Mouse (Mus musculus): Measurements from ENCODE around the gene 2610507B11Rik. TPM values are rescaled to one million over a fixed set of nuclear protein-coding genes. Genes with fewer than 3 reads are reported as not detected.

The 2610507B11Rik gene
- total and polyA plus RNA-seq, 3 experiments, result 75.8 to 80.5 (median 77.6) TPM

GRCm38 (mm10) chr11:78278853-78279252, 17.3 kb downstream of the 2610507B11Rik start:
- H3K4me1 ChIP-seq (ENCODE audit: control insufficient read depth in 1 of 2, insufficient read depth in 2 of 2, low read length in 2 of 2), result 0 out of 4 replicates have a peak, but pooled peaks cover 0 to 2% of the 10 kb centered on the region in 2 experiments
- no peak overlapping the region for H3K27ac ChIP-seq (ENCODE audit: control insufficient read depth, low read depth, low read length)
- no peaks in the 10 kb centered on the region for H3K27me3 ChIP-seq (ENCODE audit: control insufficient read depth in 1 of 2, insufficient read depth in 2 of 2, low read length in 2 of 2)
- TF ChIP-seq GABPA (IDR thresholded peaks at IDR 0.05; ENCODE audit: low read depth, low read length), result no peak
- no peak for TF ChIP-seq POLR2AphosphoS5 (IDR thresholded peaks at IDR 0.05; ENCODE audit: borderline replicate concordance, low read depth, low read length)
- TF ChIP-seq UBTF (IDR thresholded peaks at IDR 0.05; ENCODE audit: borderline replicate concordance, insufficient read depth, low read depth, low read length), result no peak
- no peak for TF ChIP-seq ZNF384 (IDR thresholded peaks at IDR 0.05; ENCODE audit: low read depth, low read length)
- no peak for TF ChIP-seq ZC3H11A (IDR thresholded peaks at IDR 0.05; ENCODE audit: low read depth, low read length)
- no peak for TF ChIP-seq MYB (IDR thresholded peaks at IDR 0.05; ENCODE audit: low read depth, low read length)
- no peak for TF ChIP-seq TBP (IDR thresholded peaks at IDR 0.05; ENCODE audit: low read depth, low read length)
- H3K9ac ChIP-seq (ENCODE audit: control insufficient read depth, low read depth, low read length, poor library complexity, severe bottlenecking), result no peak overlapping the region
- no peak overlapping the region for H3K4me3 ChIP-seq (ENCODE audit: control insufficient read depth in 1 of 2, insufficient read depth in 1 of 2, low read depth in 2 of 2, low read length in 2 of 2)
- H3K9me3 ChIP-seq (replicated peaks; ENCODE audit: insufficient read depth, low read length), result no peaks in the 10 kb centered on the region
- DNase-seq (ENCODE audit: low read depth, low spot score), result no peak
- no peaks in the 10 kb centered on the region for H3K79me2 ChIP-seq (ENCODE audit: control insufficient read depth, insufficient read depth, low read length, poor library complexity)
- H3K36me3 ChIP-seq (ENCODE audit: control insufficient read depth in 1 of 2, insufficient read depth in 2 of 2, low read length in 2 of 2), result peaks cover 0 to 43% of the 10 kb centered on the region in 2 experiments; a peak in 2 of 4 replicates

- Histone ChIP-seq H3K79me2 (ENCODE audit: control insufficient read depth, insufficient read depth, low read length, poor library complexity) (no peaks in the 10 kb centered on the region), H3K36me3 (ENCODE audit: control insufficient read depth in 1 of 2, insufficient read depth in 2 of 2, low read length in 2 of 2) (peaks cover 0 to 46% of the 10 kb centered on the region in 2 experiments; a peak in 2 of 4 replicates), H3K4me3 (ENCODE audit: control insufficient read depth in 1 of 2, insufficient read depth in 1 of 2, low read depth in 2 of 2, low read length in 2 of 2) (no peak overlapping the region), H3K9ac (ENCODE audit: control insufficient read depth, low read depth, low read length, poor library complexity, severe bottlenecking) (no peak overlapping the region), H3K4me1 (ENCODE audit: control insufficient read depth in 1 of 2, insufficient read depth in 2 of 2, low read length in 2 of 2) (0 out of 4 replicates have a peak, but pooled peaks cover 0 to 2% of the 10 kb centered on the region in 2 experiments), H3K27me3 (ENCODE audit: control insufficient read depth in 1 of 2, insufficient read depth in 2 of 2, low read length in 2 of 2) (no peaks in the 10 kb centered on the region), H3K27ac (ENCODE audit: control insufficient read depth, low read depth, low read length) (no peak overlapping the region), H3K9me3 (replicated peaks; ENCODE audit: insufficient read depth, low read length) (no peaks in the 10 kb centered on the region)
- DNase-seq (ENCODE audit: low read depth, low spot score), result no peak
- no peak for TF ChIP-seq MXI1 (IDR thresholded peaks at IDR 0.05; ENCODE audit: low read depth, low read length)
Measured at GRCm38 (mm10) chr11:78279586-78279985, 18.0 kb downstream of the 2610507B11Rik start.

- no peaks in the 10 kb centered on the region for H3K4me1 ChIP-seq (ENCODE audit: control insufficient read depth in 1 of 2, insufficient read depth in 2 of 2, low read length in 2 of 2)
- H3K27me3 ChIP-seq (ENCODE audit: control insufficient read depth in 1 of 2, insufficient read depth in 2 of 2, low read length in 2 of 2), result no peaks in the 10 kb centered on the region
- no peaks in the 10 kb centered on the region for H3K79me2 ChIP-seq (ENCODE audit: control insufficient read depth, insufficient read depth, low read length, poor library complexity)
- no peak for DNase-seq (ENCODE audit: low read depth, low spot score)
- H3K4me3 ChIP-seq (ENCODE audit: control insufficient read depth in 1 of 2, insufficient read depth in 1 of 2, low read depth in 2 of 2, low read length in 2 of 2), result no peak overlapping the region
- TF ChIP-seq NELFE (IDR thresholded peaks at IDR 0.05; ENCODE audit: low read depth, low read length) (no peak), KAT2A (conservative IDR thresholded peaks at IDR 0.05; ENCODE audit: low read depth, low read length) (no peak), RCOR1 (IDR thresholded peaks at IDR 0.05; ENCODE audit: low read depth, low read length) (no peak), POLR2AphosphoS2 (IDR thresholded peaks at IDR 0.05; ENCODE audit: low read length) (no peak; the same call in 1 of the 2 replicates), MYC (IDR thresholded peaks at IDR 0.05; ENCODE audit: low read depth, low read length) (no peak), TBP (IDR thresholded peaks at IDR 0.05; ENCODE audit: low read depth, low read length) (no peak), ZNF384 (IDR thresholded peaks at IDR 0.05; ENCODE audit: low read depth, low read length) (no peak), ZMIZ1 (IDR thresholded peaks at IDR 0.05; ENCODE audit: low read depth, low read length) (no peak), HCFC1 (IDR thresholded peaks at IDR 0.05; ENCODE audit: low read depth, low read length) (no peak), ELF1 (IDR thresholded peaks at IDR 0.05; ENCODE audit: low read depth, low read length) (no peak), USF2 (IDR thresholded peaks at IDR 0.05; ENCODE audit: borderline replicate concordance in 1 of 2, insufficient read depth in 1 of 2, low read depth in 1 of 2, low read length in 2 of 2) (no peak), EP300 (IDR thresholded peaks at IDR 0.05; ENCODE audit: low read depth in 1 of 2, low read length in 2 of 2) (no peak)
- H3K9me3 ChIP-seq (replicated peaks; ENCODE audit: insufficient read depth, low read length), result no peaks in the 10 kb centered on the region
- H3K9ac ChIP-seq (ENCODE audit: control insufficient read depth, low read depth, low read length, poor library complexity, severe bottlenecking), result no peak overlapping the region
- peaks cover 0 to 23% of the 10 kb centered on the region in 2 experiments; a peak in 2 of 4 replicates for H3K36me3 ChIP-seq (ENCODE audit: control insufficient read depth in 1 of 2, insufficient read depth in 2 of 2, low read length in 2 of 2)
- no peak overlapping the region for H3K27ac ChIP-seq (ENCODE audit: control insufficient read depth, low read depth, low read length)
Measured at GRCm38 (mm10) chr11:78289146-78289763, 27.7 kb downstream of the 2610507B11Rik start.

All from MEL (cell line).